Mouse (Mus musculus) C2C12 (cell line): ENCODE measurements around the gene Rint1.

Experiments used
- CEBPB ChIP-seq: IDR thresholded peaks from one replicate; pipeline ENCODE4 v1.6.1; 2011; ENCODE audit warnings: low read depth, mild to moderate bottlenecking, control low read depth, moderate library complexity
- CTCF ChIP-seq: IDR thresholded peaks from one replicate; pipeline ENCODE4 v1.5.1; 2011; ENCODE audit not compliant: control insufficient read depth, insufficient read depth, insufficient read length
- MAX ChIP-seq: IDR thresholded peaks from one replicate; pipeline ENCODE4 v1.6.1; 2011; ENCODE audit warnings: mild to moderate bottlenecking, control low read depth
- MYOG ChIP-seq: IDR thresholded peaks from one replicate; pipeline ENCODE4 v1.6.1; 2011; ENCODE audit not compliant: control insufficient read depth, insufficient read length; ENCODE audit errors: extremely low read depth

DNA sequence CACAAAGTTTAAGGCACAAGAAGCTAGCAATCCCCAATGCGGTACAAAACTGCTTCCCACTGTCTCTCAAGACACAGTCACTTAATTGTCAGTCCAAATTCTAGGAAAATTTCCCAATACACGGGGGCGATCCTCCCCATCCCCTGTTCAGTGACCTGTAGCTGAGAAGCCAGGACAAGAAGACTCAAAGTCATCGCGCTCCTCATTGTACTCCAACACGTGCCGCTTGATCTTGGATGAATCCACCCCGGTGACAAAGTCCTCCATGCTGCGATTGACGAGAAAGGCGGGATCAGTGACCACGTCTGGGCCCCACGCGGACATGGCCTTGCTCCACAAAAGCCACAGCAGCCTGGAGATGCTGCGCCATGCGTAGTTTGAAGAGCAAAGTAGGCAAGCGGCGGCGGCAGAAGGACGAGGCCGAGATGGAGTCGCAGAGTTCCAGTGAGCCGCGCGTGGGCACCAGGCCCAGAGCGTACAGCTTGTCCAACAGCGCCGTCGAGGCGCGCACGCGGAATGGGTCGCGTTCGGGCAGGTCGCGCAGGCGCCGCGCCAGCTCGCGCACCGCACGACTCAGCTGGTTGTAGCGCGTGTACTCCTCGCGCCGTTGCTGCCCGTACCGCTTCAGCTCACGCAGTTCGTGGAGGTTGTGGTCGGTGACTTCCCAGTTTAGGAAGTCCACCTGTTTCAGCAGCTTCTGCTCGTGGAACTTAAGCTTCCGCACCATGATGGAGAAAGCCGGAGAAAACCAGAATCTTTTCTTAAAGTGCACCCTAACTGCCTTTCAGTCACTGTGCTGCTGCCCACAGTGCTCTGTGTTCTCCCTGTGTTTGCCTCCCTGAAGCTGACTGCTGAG lies 43.6 kb downstream of the Rint1 start:
- TF ChIP-seq CEBPB, result no peak
- TF ChIP-seq CTCF, result no peak
- TF ChIP-seq MAX, result no peak
- TF ChIP-seq MYOG, result no peak
